Mouse (Mus musculus): ENCODE measurements at regions not wholly inside any gene's neighbourhood (a gene's known extent, or its start where the extent isn't known, plus 50 kb on each side); places are given as distances from the start of the nearest gene placed in this dataset.

- no peak overlapping the region for H3K4me2 ChIP-seq (ENCODE audit: insufficient read depth, low read depth, poor library complexity, severe bottlenecking)
- no peaks in the 10 kb centered on the region for H3K9me3 ChIP-seq (replicated peaks; ENCODE audit: low read length)
- no peaks in the 10 kb centered on the region for H3K79me2 ChIP-seq (replicated peaks; ENCODE audit: control insufficient read depth, extremely low read depth, insufficient read depth, poor library complexity, severe bottlenecking)
- H3K27ac ChIP-seq (ENCODE audit: insufficient read depth, low read depth), result no peak overlapping the region
- H3K4me3 ChIP-seq (replicated peaks in 1 of 3; ENCODE audit: low read depth in 2 of 3, low read length in 2 of 3, poor library complexity in 1 of 3), result no peak overlapping the region
- in situ Hi-C loops (cut with MboI; ENCODE audit: low pct_ligation_motif_present, low pct_unique_long_range_greater_than_20kb, low sequenced_read_pairs), result no loop called here
- no peak for DNase-seq (ENCODE audit: extremely low read depth)
- H3K9ac ChIP-seq (ENCODE audit: insufficient read depth, low read depth), result no peak overlapping the region
- no peak for TF ChIP-seq ELF1 (IDR thresholded peaks at IDR 0.05; ENCODE audit: low read depth, low read length)
- H3K36me3 ChIP-seq (replicated peaks in 1 of 2; ENCODE audit: control insufficient read depth in 1 of 2, insufficient read depth in 1 of 2, low read length in 1 of 2), result no peaks in the 10 kb centered on the region
- H3K27me3 ChIP-seq (replicated peaks), result no peaks in the 10 kb centered on the region
- H3K4me1 ChIP-seq (ENCODE audit: control insufficient read depth in 1 of 2, insufficient read depth in 2 of 2), result no peaks in the 10 kb centered on the region
- dilution Hi-C loops (cut with MboI; ENCODE audit: extremely low pct_ligation_motif_present, extremely low pct_unique_long_range_greater_than_20kb, low sequenced_read_pairs), result no loop called here
Observed at GRCm38 (mm10) chr4:34203193-34203848, 153.3 kb upstream of the Spaca1 start.

- H3K9ac ChIP-seq (ENCODE audit: insufficient read depth, low read depth), result no peak overlapping the region
- dilution Hi-C loops (cut with MboI; ENCODE audit: extremely low pct_ligation_motif_present, extremely low pct_unique_long_range_greater_than_20kb, low sequenced_read_pairs), result no loop called here
- in situ Hi-C loops (cut with MboI; ENCODE audit: low pct_ligation_motif_present, low pct_unique_long_range_greater_than_20kb, low sequenced_read_pairs), result no loop called here
Observed at GRCm38 (mm10) chr4:34209179-34209896, 159.3 kb upstream of the Spaca1 start.

GRCm38 (mm10) chr4:34213731-34214130 lies 163.7 kb upstream of the Spaca1 start:
- Histone ChIP-seq H3K4me2 (ENCODE audit: insufficient read depth, low read depth, poor library complexity, severe bottlenecking) (no peak overlapping the region; the same call in 1 of the 2 replicates), H3K9ac (ENCODE audit: insufficient read depth, low read depth) (no peak overlapping the region), H3K4me1 (ENCODE audit: control insufficient read depth in 1 of 2, insufficient read depth in 2 of 2) (0 out of 4 replicates have a peak, but pooled peaks cover 0 to 2% of the 10 kb centered on the region in 2 experiments), H3K4me3 (replicated peaks in 1 of 3; ENCODE audit: low read depth in 2 of 3, low read length in 2 of 3, poor library complexity in 1 of 3) (no peak overlapping the region), H3K79me2 (replicated peaks; ENCODE audit: control insufficient read depth, extremely low read depth, insufficient read depth, poor library complexity, severe bottlenecking) (no peaks in the 10 kb centered on the region), H3K36me3 (replicated peaks in 1 of 2; ENCODE audit: control insufficient read depth in 1 of 2, insufficient read depth in 1 of 2, low read length in 1 of 2) (no peaks in the 10 kb centered on the region), H3K27me3 (replicated peaks) (no peaks in the 10 kb centered on the region), H3K27ac (ENCODE audit: insufficient read depth, low read depth) (no peak overlapping the region), H3K9me3 (replicated peaks; ENCODE audit: low read length) (no peaks in the 10 kb centered on the region)
- no peak for TF ChIP-seq UBTF (IDR thresholded peaks at IDR 0.05; ENCODE audit: low read depth, low read length)
- no peak for TF ChIP-seq USF1 (IDR thresholded peaks at IDR 0.05; ENCODE audit: low read depth, low read length)
- dilution Hi-C loops (cut with MboI; ENCODE audit: extremely low pct_ligation_motif_present, extremely low pct_unique_long_range_greater_than_20kb, low sequenced_read_pairs) (no loop called here), in situ Hi-C loops (cut with MboI; ENCODE audit: low pct_ligation_motif_present, low pct_unique_long_range_greater_than_20kb, low sequenced_read_pairs) (no loop called here)
- no peak for DNase-seq (ENCODE audit: extremely low read depth)

More at GRCm38 (mm10) chr4:34209179-34209896, 159.3 kb upstream of the Spaca1 start:
- H3K4me3 ChIP-seq (replicated peaks in 1 of 3; ENCODE audit: low read depth in 2 of 3, low read length in 2 of 3, poor library complexity in 1 of 3), result no peak overlapping the region
- no peaks in the 10 kb centered on the region for H3K36me3 ChIP-seq (replicated peaks in 1 of 2; ENCODE audit: control insufficient read depth in 1 of 2, insufficient read depth in 1 of 2, low read length in 1 of 2)
- no peak overlapping the region for H3K27ac ChIP-seq (ENCODE audit: insufficient read depth, low read depth)
- TF ChIP-seq TCF12 (IDR thresholded peaks at IDR 0.05; ENCODE audit: low read depth, low read length) (no peak), MAFK (IDR thresholded peaks at IDR 0.05; ENCODE audit: insufficient replicate concordance, low read length) (no peak), E2F4 (IDR thresholded peaks at IDR 0.05; ENCODE audit: insufficient replicate concordance, low read depth, low read length) (no peak), CTCF (conservative IDR thresholded peaks at IDR 0.05 in 1 of 2, IDR thresholded peaks at IDR 0.05 in 1 of 2; ENCODE audit: low read depth in 2 of 2, low read length in 2 of 2) (no peak), KAT2A (IDR thresholded peaks at IDR 0.05; ENCODE audit: insufficient replicate concordance, low read length) (no peak), RCOR1 (conservative IDR thresholded peaks at IDR 0.05; ENCODE audit: low read depth, low read length) (no peak), GABPA (IDR thresholded peaks at IDR 0.05; ENCODE audit: insufficient replicate concordance, low read depth, low read length) (no peak), IRF4 (IDR thresholded peaks at IDR 0.05; ENCODE audit: low read depth, low read length) (no peak), NELFE (IDR thresholded peaks at IDR 0.05; ENCODE audit: low read depth, low read length) (no peak), MEF2A (IDR thresholded peaks at IDR 0.05; ENCODE audit: borderline replicate concordance, low read depth, low read length) (no peak), POLR2A (IDR thresholded peaks at IDR 0.05; ENCODE audit: low read depth, low read length) (no peak), MAZ (IDR thresholded peaks at IDR 0.05; ENCODE audit: low read depth, low read length) (no peak), USF2 (conservative IDR thresholded peaks at IDR 0.05; ENCODE audit: low read depth, low read length) (no peak), MYC (IDR thresholded peaks at IDR 0.05; ENCODE audit: low read depth, low read length) (no peak)
- no peaks in the 10 kb centered on the region for H3K4me1 ChIP-seq (ENCODE audit: control insufficient read depth in 1 of 2, insufficient read depth in 2 of 2)
- no peak overlapping the region for H3K4me2 ChIP-seq (ENCODE audit: insufficient read depth, low read depth, poor library complexity, severe bottlenecking)
- no peak for DNase-seq (ENCODE audit: extremely low read depth)
- H3K27me3 ChIP-seq (replicated peaks), result no peaks in the 10 kb centered on the region
- no peaks in the 10 kb centered on the region for H3K9me3 ChIP-seq (replicated peaks; ENCODE audit: low read length)
- H3K79me2 ChIP-seq (replicated peaks; ENCODE audit: control insufficient read depth, extremely low read depth, insufficient read depth, poor library complexity, severe bottlenecking), result no peaks in the 10 kb centered on the region

Measured in CH12.LX (cell line).